Mouse (Mus musculus): ENCODE data around the gene Tmem132d.
"Not testable (repeated sequence)": the region's sequence is repeated elsewhere in the genome, so short reads cannot be mapped to it uniquely, and the experiment has no call there.

Gene Tmem132d

GRCm38 (mm10) chr5:128072616-128073015 lies 360.3 kb downstream of the Tmem132d start:
- no peak for DNase-seq

- no peak for DNase-seq
Observed at GRCm38 (mm10) chr5:128041781-128042180, 391.1 kb downstream of the Tmem132d start.

- no peak for DNase-seq
Observed at GRCm38 (mm10) chr5:128040036-128040435, 392.8 kb downstream of the Tmem132d start.

GRCm38 (mm10) chr5:128027076-128027475 lies 405.8 kb downstream of the Tmem132d start:
- DNase-seq, result no peak

GRCm38 (mm10) chr5:128004666-128005065 lies 428.2 kb downstream of the Tmem132d start:
- no peak for DNase-seq

GRCm38 (mm10) chr5:127996526-127997245 lies 436.2 kb downstream of the Tmem132d start:
- no peak for DNase-seq

GRCm38 (mm10) chr5:127993460-127993859 lies 439.4 kb downstream of the Tmem132d start:
- DNase-seq, result no peak

GRCm38 (mm10) chr5:127990826-127991225 lies 442.1 kb downstream of the Tmem132d start:
- no peak for DNase-seq

GRCm38 (mm10) chr5:127980003-127980358 lies 452.9 kb downstream of the Tmem132d start:
- DNase-seq, result not testable (repeated sequence)

- DNase-seq, result no peak
Observed at GRCm38 (mm10) chr5:127979329-127980002, 453.4 kb downstream of the Tmem132d start.

GRCm38 (mm10) chr5:127976661-127977060 lies 456.2 kb downstream of the Tmem132d start:
- DNase-seq, result no peak

- DNase-seq, result no peak
Observed at GRCm38 (mm10) chr5:127965700-127966099, 467.2 kb downstream of the Tmem132d start.

- DNase-seq, result no peak
Observed at GRCm38 (mm10) chr5:127962656-127963055, 470.2 kb downstream of the Tmem132d start.

- peak; percentile 25 to 35 for DNase-seq
Observed at GRCm38 (mm10) chr5:127956511-127957097, 476.3 kb downstream of the Tmem132d start.

- no peak for DNase-seq
Observed at GRCm38 (mm10) chr5:127954231-127954790, 478.6 kb downstream of the Tmem132d start.

GRCm38 (mm10) chr5:127952800-127953199 lies 480.1 kb downstream of the Tmem132d start:
- DNase-seq, result no peak

- DNase-seq, result no peak
Observed at GRCm38 (mm10) chr5:127950574-127950973, 482.3 kb downstream of the Tmem132d start.

- DNase-seq, result peak in 1 of 2 experiments; percentile 13
Observed at GRCm38 (mm10) chr5:127947275-127947674, 485.6 kb downstream of the Tmem132d start.

- DNase-seq, result not testable (repeated sequence)
Observed at GRCm38 (mm10) chr5:127942171-127942570, 490.7 kb downstream of the Tmem132d start.

- no peak for DNase-seq
Observed at GRCm38 (mm10) chr5:127937914-127938313, 495.0 kb downstream of the Tmem132d start.

GRCm38 (mm10) chr5:127929687-127930086 lies 503.2 kb downstream of the Tmem132d start:
- DNase-seq, result no peak

- peak in 1 of 2 experiments; percentile 33 for DNase-seq
Observed at GRCm38 (mm10) chr5:127926686-127927085, 506.2 kb downstream of the Tmem132d start.

GRCm38 (mm10) chr5:127924106-127924505 lies 508.8 kb downstream of the Tmem132d start:
- DNase-seq, result no peak

- no peak for DNase-seq
Observed at GRCm38 (mm10) chr5:127919171-127919570, 513.7 kb downstream of the Tmem132d start.

Data from lung, postnatal 4 days (tissue).